Mouse (Mus musculus) G1E (cell line): ENCODE data around the gene Vmn1r215.

Source experiments
- CTCF ChIP-seq: IDR thresholded peaks from 2 replicates; pipeline ENCODE4 v1.5.1; 2012; ENCODE audit warnings: low read depth, low read length, inconsistent platforms, mixed read lengths
- GATA1 ChIP-seq: IDR thresholded peaks from 2 replicates; pipeline ENCODE4 v1.6.1; 2012; ENCODE audit warnings: borderline replicate concordance, low read length, inconsistent platforms, mixed read lengths
- GATA2 ChIP-seq: IDR thresholded peaks from 2 replicates; pipeline ENCODE4 v1.6.1; 2012; ENCODE audit warnings: low read depth, low read length, inconsistent platforms, borderline replicate concordance
- POLR2AphosphoS5 ChIP-seq: IDR thresholded peaks from 2 replicates; pipeline ENCODE4 v1.6.1; 2012; ENCODE audit warnings: low read depth, low read length, inconsistent platforms; ENCODE audit not compliant: insufficient replicate concordance
- TAL1 ChIP-seq: conservative IDR thresholded peaks from 2 replicates; pipeline ENCODE4 v1.6.1; 2012; ENCODE audit warnings: low read depth, low read length, inconsistent platforms, mixed read lengths

GRCm38 (mm10) chr13:23057778-23058177, 10.0 kb upstream of the Vmn1r215 start:
- TF ChIP-seq CTCF (no peak), POLR2AphosphoS5 (no peak), GATA1 (no peak), GATA2 (no peak), TAL1 (no peak)
